Mouse (Mus musculus): Measurements from ENCODE around the gene Anapc13.

Gene Anapc13

DNA sequence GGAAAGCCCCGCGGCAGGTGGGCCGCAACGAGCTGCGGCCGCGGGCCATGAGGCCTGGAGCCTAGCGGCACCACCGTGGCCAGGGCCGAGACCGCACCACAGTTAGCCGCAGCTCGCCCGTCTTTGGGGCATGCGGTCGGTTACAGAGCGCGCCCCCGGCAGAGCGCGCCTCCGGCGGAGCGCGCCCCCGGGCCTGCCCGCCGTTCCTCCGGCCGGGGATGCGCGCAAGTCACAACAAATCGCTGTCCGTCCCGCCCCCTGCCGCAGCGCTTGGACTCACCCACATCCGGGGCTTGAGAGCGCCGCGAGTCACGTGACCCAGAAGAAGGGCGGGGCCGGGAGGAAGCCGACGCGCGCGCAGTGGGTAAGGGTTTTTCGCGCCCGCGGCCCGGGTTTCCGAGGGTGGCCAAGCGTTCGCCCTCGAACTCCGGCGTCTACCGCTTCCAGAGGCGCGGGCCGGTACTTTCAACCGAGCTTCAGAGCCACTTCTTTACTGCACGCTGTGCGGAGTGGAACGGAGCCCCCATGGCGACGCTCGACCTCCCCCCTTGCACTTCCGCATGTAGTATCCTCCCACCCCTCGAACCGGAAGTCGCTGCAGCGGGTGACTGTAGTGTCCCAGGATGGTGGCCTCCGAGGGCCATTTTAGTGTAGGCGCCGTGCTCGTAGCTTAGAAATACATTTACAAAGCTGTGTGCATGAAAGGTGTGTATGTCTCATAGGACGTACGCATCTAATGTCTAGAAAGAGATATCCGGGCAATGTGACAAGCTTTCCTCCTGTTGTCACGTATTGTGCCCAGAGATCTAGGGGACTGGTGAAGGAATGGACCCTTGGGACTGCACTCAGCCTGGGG is at the start of gene Anapc13, which contains the start of gene Cep63:
Gene Anapc13 (plus strand): TSS at position 314 of the 856 bp plus-strand sequence.
Gene Cep63 (minus strand): TSS at position 552 of the 856 bp plus-strand sequence.
- DNase-seq (ENCODE audit: low read depth, low spot score): peak; percentile 97

GRCm38 (mm10) chr9:102577480-102577879 is 48.6 kb upstream of the Anapc13 start:
- DNase-seq (ENCODE audit: low read depth, low spot score): no peak

DNA sequence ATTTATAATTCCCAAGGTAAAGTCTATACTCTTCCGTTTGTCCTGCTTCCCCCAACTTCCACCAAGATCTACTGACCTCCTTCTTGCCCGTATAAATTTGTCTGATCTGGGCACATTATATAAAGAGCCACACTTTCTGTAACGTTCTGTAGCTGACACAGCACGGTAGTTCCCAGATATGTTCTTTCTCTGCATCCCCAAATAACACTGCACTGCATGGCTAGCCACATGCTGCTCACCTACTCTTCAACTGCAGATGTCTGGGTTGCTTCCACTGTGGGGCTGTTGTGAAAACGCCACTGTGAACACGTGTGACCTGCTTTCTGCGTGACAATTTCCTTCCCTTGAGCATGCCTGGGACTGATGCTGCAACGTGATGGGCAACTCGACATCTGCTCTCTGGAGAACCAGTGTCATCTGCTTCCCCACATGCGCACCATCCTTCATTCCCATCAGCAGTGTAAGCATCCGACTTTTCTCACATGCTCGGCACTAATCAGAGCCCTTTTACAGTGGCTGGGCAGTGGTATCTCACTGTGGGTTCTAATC is 44.1 kb upstream of the Anapc13 start:
- no peak for DNase-seq (ENCODE audit: low read depth, low spot score)

DNA sequence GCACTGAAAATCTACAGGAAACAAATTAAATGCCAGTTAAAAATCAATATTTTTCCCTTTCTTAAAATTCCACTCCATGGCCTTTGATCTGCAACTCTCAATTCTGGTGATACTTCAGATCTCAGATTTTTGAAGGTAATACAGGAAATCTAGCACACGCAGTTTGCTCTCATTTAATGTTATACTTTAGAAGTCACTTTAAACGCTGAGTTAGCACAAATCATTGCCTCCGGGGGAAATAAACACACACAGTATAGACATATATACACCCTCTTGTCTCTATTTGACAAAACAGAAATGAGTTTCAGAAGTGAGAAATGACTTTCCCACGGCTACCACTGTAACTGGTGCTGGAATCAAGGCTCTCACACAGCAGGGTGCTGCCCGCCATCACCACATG is 38.7 kb upstream of the Anapc13 start:
- no peak for DNase-seq (ENCODE audit: low read depth, low spot score)

DNA sequence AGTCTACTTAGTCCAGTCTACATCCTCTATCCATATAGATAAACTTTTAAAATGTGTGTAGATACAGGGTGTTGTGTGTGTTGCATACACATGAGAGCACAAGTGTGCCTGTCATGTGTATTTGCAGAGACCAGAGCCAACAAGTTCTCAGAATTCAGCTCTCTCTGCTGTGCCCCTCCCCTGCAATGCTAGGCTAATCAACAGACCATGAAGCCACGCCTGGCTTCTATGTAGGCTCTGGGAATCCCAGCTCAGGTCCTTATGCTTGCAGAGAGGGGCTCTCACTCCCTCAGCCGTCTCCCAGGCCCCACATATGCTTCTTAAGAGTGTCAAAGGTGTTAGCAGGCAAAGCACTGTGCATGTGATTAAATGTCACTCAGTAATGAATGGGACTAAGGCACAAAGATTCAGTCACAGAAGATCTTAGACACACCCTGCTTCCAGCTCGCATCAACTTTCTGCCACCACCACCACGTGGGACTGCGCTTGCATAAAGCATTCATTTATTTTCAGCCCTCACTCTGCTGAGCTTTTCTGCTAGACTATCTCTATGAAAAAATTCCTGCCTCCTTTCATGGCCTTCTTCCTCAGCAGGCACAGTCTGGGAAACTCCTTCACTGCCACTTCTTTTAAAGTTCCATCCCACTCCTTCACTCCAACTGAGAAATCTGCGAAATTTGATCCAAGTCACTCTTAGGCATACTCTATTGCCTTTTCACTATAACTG is 31.3 kb upstream of the Anapc13 start:
- DNase-seq (ENCODE audit: low read depth, low spot score): no peak

GRCm38 (mm10) chr9:102595662-102596436 is 30.2 kb upstream of the Anapc13 start:
- no peak for DNase-seq (ENCODE audit: low read depth, low spot score)

GRCm38 (mm10) chr9:102601187-102601586 is 24.9 kb upstream of the Anapc13 start:
- no peak for DNase-seq (ENCODE audit: low read depth, low spot score)

DNA sequence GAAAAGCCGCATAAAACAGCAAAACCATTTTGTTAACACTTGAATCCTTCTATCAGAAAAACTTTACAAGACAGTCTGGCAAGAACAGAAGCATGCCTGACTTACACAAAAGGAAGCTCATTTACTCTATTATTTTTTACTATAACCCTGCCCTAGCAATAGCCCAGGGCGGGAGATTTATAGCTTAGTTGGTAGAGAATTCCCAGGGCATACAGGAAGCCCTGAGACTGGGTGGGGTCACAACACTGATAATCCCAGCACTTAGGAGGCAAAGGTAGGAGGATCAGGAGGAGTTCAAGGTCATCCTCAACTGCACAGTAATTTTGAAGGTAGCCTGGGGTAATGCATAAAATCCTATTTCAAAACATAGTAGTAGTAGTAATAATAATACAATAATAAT is 24.4 kb upstream of the Anapc13 start:
- DNase-seq (ENCODE audit: low read depth, low spot score): no peak

DNA sequence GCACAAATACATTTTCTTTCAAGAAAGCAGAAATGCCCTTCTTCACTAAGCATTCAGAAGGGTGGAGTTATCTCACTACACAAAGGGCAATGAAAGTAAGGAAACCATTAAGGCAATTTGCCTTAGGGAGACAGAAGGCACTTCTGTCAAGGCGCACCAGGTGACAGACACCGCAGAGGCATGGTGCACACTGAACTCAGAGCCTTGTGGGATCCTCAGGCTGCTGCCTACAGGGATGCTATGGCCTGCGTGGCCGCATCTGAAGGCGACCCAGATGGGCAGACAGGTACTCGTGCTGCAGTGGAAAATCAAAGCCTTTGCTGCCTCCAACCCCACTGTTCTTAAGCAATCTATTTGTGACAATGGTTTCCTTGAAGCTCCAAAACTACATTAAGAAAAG is 20.9 kb upstream of the Anapc13 start:
- no peak for DNase-seq (ENCODE audit: low read depth, low spot score)

DNA sequence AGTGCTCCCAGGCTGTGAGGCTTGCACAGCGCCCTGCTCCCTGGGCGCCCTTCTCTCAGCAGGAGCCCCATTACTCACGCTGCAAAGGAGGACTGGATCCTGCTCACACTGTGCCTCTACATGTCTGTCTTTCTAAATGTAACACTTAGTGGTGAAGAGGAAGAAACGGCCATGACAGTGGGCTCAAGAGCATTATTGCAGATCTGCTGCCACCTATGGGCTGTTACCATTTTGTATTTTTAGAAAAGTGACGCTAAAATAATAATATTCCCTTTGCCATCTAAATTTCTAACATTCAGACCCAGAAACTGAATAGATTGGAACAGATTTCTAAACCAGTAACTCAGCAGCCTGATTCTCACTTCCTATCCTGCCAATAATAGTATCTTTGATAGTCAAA is 18.6 kb upstream of the Anapc13 start:
- no peak for DNase-seq (ENCODE audit: low read depth, low spot score)

DNA sequence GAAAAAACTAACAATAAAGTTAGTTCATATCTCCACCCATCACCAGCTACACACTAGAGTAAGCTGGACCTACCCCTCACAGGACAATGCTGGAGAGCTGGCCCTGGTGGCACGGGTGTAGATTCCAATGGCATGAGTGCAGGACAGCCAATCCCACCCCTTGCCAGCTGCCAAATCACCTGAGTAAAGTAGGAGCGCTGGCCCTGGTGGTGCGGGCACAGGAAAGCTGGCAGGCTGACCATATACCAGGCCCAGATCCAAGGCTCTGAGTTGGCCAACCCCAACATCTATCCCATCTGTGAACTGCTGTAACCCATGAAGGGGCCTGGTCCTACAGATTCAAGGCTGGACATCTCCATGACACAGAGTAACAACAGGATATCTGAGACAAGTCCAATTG is 16.9 kb upstream of the Anapc13 start:
- no peak for DNase-seq (ENCODE audit: low read depth, low spot score)

DNA sequence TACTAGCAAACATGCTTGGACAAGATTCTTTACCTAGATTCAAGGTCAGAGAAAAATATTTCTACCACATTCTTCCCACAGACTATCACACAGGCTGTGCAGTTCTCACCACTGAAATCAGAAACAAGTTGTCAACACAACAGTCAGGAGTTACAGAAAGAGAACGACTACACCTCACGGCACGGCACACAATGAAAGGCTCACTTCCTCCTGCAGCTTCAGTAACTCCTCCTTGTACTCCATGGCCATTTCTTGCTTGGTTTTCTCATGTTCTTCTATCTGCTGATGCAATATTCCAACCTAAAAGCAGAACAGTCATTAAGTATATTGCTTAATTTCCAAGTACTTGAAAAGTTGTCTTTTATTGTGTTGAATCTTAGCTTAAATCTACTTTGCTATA is 11.0 kb upstream of the Anapc13 start:
- no peak for DNase-seq (ENCODE audit: low read depth, low spot score)

- DNase-seq (ENCODE audit: low read depth, low spot score): no peak
These were observed 9.8 kb upstream of the Anapc13 start for GRCm38 (mm10) chr9:102616267-102616666.

GRCm38 (mm10) chr9:102621385-102621784 is 4.7 kb upstream of the Anapc13 start:
- DNase-seq (ENCODE audit: low read depth, low spot score): no peak

- DNase-seq (ENCODE audit: low read depth, low spot score): peak; percentile 87
These were observed 3.8 kb upstream of the Anapc13 start for GRCm38 (mm10) chr9:102622192-102622857.

- DNase-seq (ENCODE audit: low read depth, low spot score): no peak
These were observed 3.2 kb upstream of the Anapc13 start for GRCm38 (mm10) chr9:102622876-102623275.

DNA sequence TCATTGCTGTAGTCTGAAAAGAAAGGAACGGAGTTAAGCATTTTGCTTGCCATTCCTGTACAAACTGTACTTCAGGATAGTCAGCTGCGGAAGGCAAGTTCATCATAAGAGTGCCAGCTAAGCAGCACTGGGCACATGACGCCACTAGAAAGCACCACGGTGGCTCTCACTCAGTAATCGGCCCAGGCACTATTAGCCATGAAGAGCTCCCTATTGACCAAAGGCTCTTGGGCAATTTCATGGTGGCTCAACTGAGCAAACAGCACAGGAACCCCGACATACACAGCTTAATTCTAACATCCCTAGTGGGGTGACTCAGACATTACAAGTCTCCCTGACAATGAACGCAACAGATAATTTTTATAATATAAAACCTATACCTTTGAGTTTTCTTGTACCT is 2.5 kb upstream of the Anapc13 start:
- DNase-seq (ENCODE audit: low read depth, low spot score): no peak

GRCm38 (mm10) chr9:102625401-102625982 is 604 bp upstream of the Anapc13 start:
- DNase-seq (ENCODE audit: low read depth, low spot score): peak; percentile 67

DNA sequence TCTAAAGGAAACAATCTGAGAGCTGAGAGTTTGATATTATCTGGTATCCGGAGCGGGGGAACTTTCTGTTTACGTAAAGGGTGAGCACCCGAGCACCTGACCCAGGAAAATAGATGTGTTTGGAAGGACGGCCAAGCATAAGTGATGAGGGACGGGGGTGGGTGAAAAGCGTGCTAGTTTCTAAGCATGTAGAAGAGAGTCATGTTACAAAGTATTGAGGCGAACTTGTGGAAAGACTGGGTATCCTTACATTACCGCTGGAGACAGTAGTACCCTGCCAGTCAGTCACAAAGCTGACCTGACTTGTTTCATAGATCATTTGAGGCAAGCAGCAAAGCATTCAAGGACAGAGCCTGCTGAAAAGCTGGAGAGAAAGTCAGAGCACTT is 736 bp downstream of the Anapc13 start:
- DNase-seq (ENCODE audit: low read depth, low spot score): no peak

DNA sequence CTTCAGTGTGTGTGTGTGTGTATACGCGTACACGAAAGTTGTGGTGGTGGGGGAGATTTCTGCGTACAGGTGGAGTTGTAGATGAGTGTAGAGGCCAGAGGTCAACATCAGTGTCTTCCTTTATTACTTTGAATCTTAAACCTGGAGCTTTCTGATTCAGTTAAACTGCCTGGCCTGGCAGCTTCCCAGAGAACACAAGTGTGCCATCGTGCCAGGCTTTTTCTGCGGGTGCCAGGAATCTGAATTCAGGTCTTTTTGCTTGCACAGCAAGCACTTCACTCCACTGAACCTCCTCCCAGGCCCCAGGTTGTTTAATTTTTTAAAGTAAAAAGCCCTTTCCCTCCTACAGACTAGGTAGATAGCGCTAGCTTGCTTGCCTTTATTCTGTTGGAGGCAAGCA is 1.3 kb downstream of the Anapc13 start:
- no peak for DNase-seq (ENCODE audit: low read depth, low spot score)

GRCm38 (mm10) chr9:102629052-102629451 is 3.0 kb downstream of the Anapc13 start:
- no peak for DNase-seq (ENCODE audit: low read depth, low spot score)
